Mouse (Mus musculus): Measurements from ENCODE around the gene Mgmt.

Mgmt gene

GRCm38 (mm10) chr7:137001215-137001614 is 106.8 kb downstream of the Mgmt start:
- no peak for DNase-seq (ENCODE audit: low spot score in 2 of 2)

- no peak for DNase-seq (ENCODE audit: low spot score in 2 of 2)
Measured at GRCm38 (mm10) chr7:137001783-137002182, 107.4 kb downstream of the Mgmt start.

GRCm38 (mm10) chr7:137002431-137002830 is 108.0 kb downstream of the Mgmt start:
- no peak for DNase-seq (ENCODE audit: low spot score in 2 of 2)

- DNase-seq (ENCODE audit: low spot score in 2 of 2): no peak
Measured at GRCm38 (mm10) chr7:137005293-137005692, 110.9 kb downstream of the Mgmt start.

GRCm38 (mm10) chr7:137008321-137008720 is 113.9 kb downstream of the Mgmt start:
- DNase-seq (ENCODE audit: low spot score in 2 of 2): no peak

- DNase-seq (ENCODE audit: low spot score in 2 of 2): no peak
Measured at GRCm38 (mm10) chr7:137009732-137010275, 115.4 kb downstream of the Mgmt start.

GRCm38 (mm10) chr7:137010451-137010850 is 116.0 kb downstream of the Mgmt start:
- DNase-seq (ENCODE audit: low spot score in 2 of 2): no peak

GRCm38 (mm10) chr7:137012687-137013086 is 118.3 kb downstream of the Mgmt start:
- DNase-seq (ENCODE audit: low spot score in 2 of 2): no peak

- DNase-seq (ENCODE audit: low spot score in 2 of 2): no peak
Measured at GRCm38 (mm10) chr7:137013433-137013832, 119.0 kb downstream of the Mgmt start.

GRCm38 (mm10) chr7:137018614-137019013 is 124.2 kb downstream of the Mgmt start:
- DNase-seq (ENCODE audit: low spot score in 2 of 2): no peak

GRCm38 (mm10) chr7:137020195-137020594 is 125.8 kb downstream of the Mgmt start:
- DNase-seq (ENCODE audit: low spot score in 2 of 2): no peak

GRCm38 (mm10) chr7:137030789-137031188 is 136.4 kb downstream of the Mgmt start:
- DNase-seq (ENCODE audit: low spot score in 2 of 2): no peak

GRCm38 (mm10) chr7:137033177-137033576 is 138.8 kb downstream of the Mgmt start:
- no peak for DNase-seq (ENCODE audit: low spot score in 2 of 2)

GRCm38 (mm10) chr7:137034986-137035385 is 140.6 kb downstream of the Mgmt start:
- DNase-seq (ENCODE audit: low spot score in 2 of 2): no peak

GRCm38 (mm10) chr7:137035916-137036315 is 141.5 kb downstream of the Mgmt start:
- no peak for DNase-seq (ENCODE audit: low spot score in 2 of 2)

GRCm38 (mm10) chr7:137037471-137037870 is 143.1 kb downstream of the Mgmt start:
- DNase-seq (ENCODE audit: low spot score in 2 of 2): no peak

- DNase-seq (ENCODE audit: low spot score in 2 of 2): no peak
Measured at GRCm38 (mm10) chr7:137037872-137038271, 143.5 kb downstream of the Mgmt start.

GRCm38 (mm10) chr7:137038311-137038945 is 144.0 kb downstream of the Mgmt start:
- no peak for DNase-seq (ENCODE audit: low spot score in 2 of 2)

GRCm38 (mm10) chr7:137038946-137039320 is 144.5 kb downstream of the Mgmt start:
- no peak for DNase-seq (ENCODE audit: low spot score in 2 of 2)

GRCm38 (mm10) chr7:137040646-137041045 is 146.2 kb downstream of the Mgmt start:
- DNase-seq (ENCODE audit: low spot score in 2 of 2): no peak

- DNase-seq (ENCODE audit: low spot score in 2 of 2): no peak
Measured at GRCm38 (mm10) chr7:137046891-137047290, 152.5 kb downstream of the Mgmt start.

GRCm38 (mm10) chr7:137048086-137048922 is 153.9 kb downstream of the Mgmt start:
- DNase-seq (ENCODE audit: low spot score in 2 of 2): no peak

- DNase-seq (ENCODE audit: low spot score in 2 of 2): no peak
Measured at GRCm38 (mm10) chr7:137054343-137054742, 159.9 kb downstream of the Mgmt start.
